Mouse (Mus musculus) induced T-regulatory cell, adult 2 months (primary cell): ENCODE measurements around the gene Glb1.

Experiments
- DNase-seq: peaks from one replicate; pipeline ENCODE4 v3.0.0-alpha.2; 2012; ENCODE audit warnings: low read depth

Glb1 gene

GRCm38 (mm10) chr9:114394677-114395076 is 6.2 kb upstream of the Glb1 start:
- DNase-seq: peak; percentile 23

GRCm38 (mm10) chr9:114395258-114395657 is 5.6 kb upstream of the Glb1 start:
- no peak for DNase-seq

GRCm38 (mm10) chr9:114399680-114400079 is 1.2 kb upstream of the Glb1 start:
- DNase-seq: no peak

GRCm38 (mm10) chr9:114400588-114400948 is 308 bp upstream of the Glb1 start:
- DNase-seq: no peak

- DNase-seq: peak; percentile 73
Measured at GRCm38 (mm10) chr9:114401685-114402080, 807 bp downstream of the Glb1 start.

- no peak for DNase-seq
Measured at GRCm38 (mm10) chr9:114407676-114408075, 6.8 kb downstream of the Glb1 start.

- DNase-seq: no peak
Measured at GRCm38 (mm10) chr9:114410313-114410862, 9.5 kb downstream of the Glb1 start.

GRCm38 (mm10) chr9:114411295-114411694 is 10.4 kb downstream of the Glb1 start:
- DNase-seq: no peak

- DNase-seq: no peak
Measured at GRCm38 (mm10) chr9:114412406-114412805, 11.5 kb downstream of the Glb1 start.

- no peak for DNase-seq
Measured at GRCm38 (mm10) chr9:114413866-114414265, 13.0 kb downstream of the Glb1 start.

GRCm38 (mm10) chr9:114415701-114416100 is 14.8 kb downstream of the Glb1 start:
- DNase-seq: peak; percentile 91

GRCm38 (mm10) chr9:114416646-114417517 is 16.0 kb downstream of the Glb1 start:
- peak; percentile 40 for DNase-seq

GRCm38 (mm10) chr9:114418187-114418586 is 17.3 kb downstream of the Glb1 start:
- peak; percentile 96 for DNase-seq

- peak; percentile 49 for DNase-seq
Measured at GRCm38 (mm10) chr9:114420443-114420842, 19.6 kb downstream of the Glb1 start.

GRCm38 (mm10) chr9:114421045-114421444 is 20.2 kb downstream of the Glb1 start:
- no peak for DNase-seq

- DNase-seq: peak; percentile 94
Measured at GRCm38 (mm10) chr9:114421797-114422196, 20.9 kb downstream of the Glb1 start.

- no peak for DNase-seq
Measured at GRCm38 (mm10) chr9:114425576-114425975, 24.7 kb downstream of the Glb1 start.

- peak; percentile 74 for DNase-seq
Measured at GRCm38 (mm10) chr9:114426201-114426600, 25.3 kb downstream of the Glb1 start.

GRCm38 (mm10) chr9:114427425-114427824 is 26.5 kb downstream of the Glb1 start:
- peak; percentile 81 for DNase-seq

- DNase-seq: peak; percentile 29
Measured at GRCm38 (mm10) chr9:114428103-114428834, 27.4 kb downstream of the Glb1 start.

- DNase-seq: peak; percentile 76
Measured at GRCm38 (mm10) chr9:114435668-114436067, 34.8 kb downstream of the Glb1 start.

GRCm38 (mm10) chr9:114440548-114440947 is 39.7 kb downstream of the Glb1 start:
- peak; percentile 92 for DNase-seq

- DNase-seq: peak; percentile 83
Measured at GRCm38 (mm10) chr9:114442225-114442624, 41.3 kb downstream of the Glb1 start.
